Mouse (Mus musculus) spleen, postnatal 36 days (tissue): ENCODE measurements at regions not wholly inside any gene's neighbourhood (a gene's known extent, or its start where the extent isn't known, plus 50 kb on each side); places are given as distances from the start of the nearest gene placed in this dataset.
"Not testable (repeated sequence)": the region's sequence is repeated elsewhere in the genome, so short reads cannot be mapped to it uniquely, and the experiment has no call there.

Experiments used
- DNase-seq, 2 experiments: peaks; one replicate each; pipeline ENCODE4 v3.0.0; 2022; ENCODE audit warnings: low spot score in 2 of 2, mixed read lengths in 1 of 2

GRCm38 (mm10) chr8:116046859-116047258 is 339.3 kb upstream of the Maf start:
- no peak for DNase-seq

- no peak for DNase-seq
These were observed 337.9 kb upstream of the Maf start for GRCm38 (mm10) chr8:116045526-116045925.

GRCm38 (mm10) chr8:116043381-116043780 is 335.8 kb upstream of the Maf start:
- no peak for DNase-seq

GRCm38 (mm10) chr8:116030966-116031365 is 323.4 kb upstream of the Maf start:
- no peak for DNase-seq

GRCm38 (mm10) chr8:116025321-116025720 is 317.7 kb upstream of the Maf start:
- DNase-seq: no peak

- no peak for DNase-seq
These were observed 317.2 kb upstream of the Maf start for GRCm38 (mm10) chr8:116024811-116025210.

- DNase-seq: no peak
These were observed 314.1 kb upstream of the Maf start for GRCm38 (mm10) chr8:116021691-116022090.

- DNase-seq: no peak
These were observed 287.7 kb upstream of the Maf start for GRCm38 (mm10) chr8:115995320-115995719.

GRCm38 (mm10) chr8:115991989-115992388 is 284.4 kb upstream of the Maf start:
- no peak for DNase-seq

GRCm38 (mm10) chr8:115983397-115983796 is 275.8 kb upstream of the Maf start:
- DNase-seq: no peak

- DNase-seq: no peak
These were observed 274.7 kb upstream of the Maf start for GRCm38 (mm10) chr8:115982326-115982725.

- no peak for DNase-seq
These were observed 273.8 kb upstream of the Maf start for GRCm38 (mm10) chr8:115981426-115981825.

- DNase-seq: no peak
These were observed 273.0 kb upstream of the Maf start for GRCm38 (mm10) chr8:115980616-115981015.

GRCm38 (mm10) chr8:115977152-115977551 is 269.6 kb upstream of the Maf start:
- DNase-seq: no peak

GRCm38 (mm10) chr8:115974706-115975105 is 267.1 kb upstream of the Maf start:
- no peak for DNase-seq

GRCm38 (mm10) chr8:115971351-115971750 is 263.8 kb upstream of the Maf start:
- not testable (repeated sequence) for DNase-seq

- no peak for DNase-seq
These were observed 260.5 kb upstream of the Maf start for GRCm38 (mm10) chr8:115968121-115968520.

- no peak for DNase-seq
These were observed 258.4 kb upstream of the Maf start for GRCm38 (mm10) chr8:115965981-115966380.

GRCm38 (mm10) chr8:115955371-115955770 is 247.8 kb upstream of the Maf start:
- DNase-seq: no peak

- DNase-seq: no peak
These were observed 246.3 kb upstream of the Maf start for GRCm38 (mm10) chr8:115953783-115954470.

GRCm38 (mm10) chr8:115952496-115952895 is 244.9 kb upstream of the Maf start:
- DNase-seq: no peak

GRCm38 (mm10) chr8:115948916-115949315 is 241.3 kb upstream of the Maf start:
- no peak for DNase-seq

- no peak for DNase-seq
These were observed 240.4 kb upstream of the Maf start for GRCm38 (mm10) chr8:115948036-115948435.
